Mouse (Mus musculus): ENCODE measurements around the gene Pip5k1c.

The Pip5k1c gene

DNA sequence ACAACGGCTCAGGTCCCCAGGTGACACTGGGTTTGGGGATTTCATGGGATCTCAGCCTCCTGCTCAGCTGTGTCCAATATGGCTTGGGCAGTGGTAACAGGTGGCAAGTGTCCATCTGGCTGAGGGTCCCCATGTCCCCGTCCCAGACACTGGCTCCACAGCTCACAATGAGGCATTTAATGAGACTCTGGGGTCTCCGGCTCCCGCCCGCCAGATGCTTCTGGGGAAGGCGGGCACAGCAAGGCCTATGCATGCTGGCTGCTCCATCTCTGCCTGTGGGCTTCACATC is 74.4 kb downstream of the Pip5k1c start:
- DNase-seq (ENCODE audit: low read depth, low spot score), result no peak
